Mouse (Mus musculus): ENCODE data around the gene Foxc1. TPM values are rescaled to one million over a fixed set of nuclear protein-coding genes. Genes with fewer than 3 reads are reported as not detected.

Foxc1 gene
- total and polyA plus RNA-seq, 3 experiments, result 0.05 TPM; not detected in 2

DNA sequence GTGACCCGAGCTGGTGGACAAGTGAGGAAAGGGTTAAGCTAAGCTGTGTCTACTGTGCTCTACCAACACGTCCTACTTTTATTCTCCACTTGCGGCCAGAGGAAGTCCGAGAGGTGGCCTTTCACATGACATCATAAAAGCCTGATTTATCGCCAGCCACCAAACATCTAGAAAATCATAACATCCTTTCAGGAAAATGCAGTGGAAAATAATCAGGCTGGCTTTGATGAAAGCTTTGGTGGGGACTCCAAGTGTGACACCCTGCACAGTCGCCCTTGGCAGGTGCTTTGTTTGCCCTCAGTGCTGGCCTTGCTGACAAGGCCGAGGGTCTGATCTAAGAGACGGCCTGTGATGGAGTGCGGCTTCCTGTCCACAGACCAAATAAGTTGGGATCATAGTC lies 23.9 kb downstream of the Foxc1 start:
- Histone ChIP-seq H3K4me1 (ENCODE audit: insufficient read depth, low read depth, low read length) (no peaks in the 10 kb centered on the region), H3K36me3 (replicated peaks) (no peaks in the 10 kb centered on the region), H3K27me3 (ENCODE audit: insufficient read depth, low read length) (peaks cover 14% of the 10 kb centered on the region), H3K9me3 (replicated peaks) (no peaks in the 10 kb centered on the region), H3K4me3 (ENCODE audit: low read depth, low read length) (no peak overlapping the region)
- DNase-seq (ENCODE audit: low spot score) (no peak), ATAC-seq (ENCODE audit: extremely low read depth, insufficient number of reproducible peaks, low FRiP score, poor library complexity, severe bottlenecking) (no peak)
- TF ChIP-seq TAL1 (conservative IDR thresholded peaks at IDR 0.05; ENCODE audit: low read depth, low read length) (no peak), GATA1 (IDR thresholded peaks at IDR 0.05; ENCODE audit: borderline replicate concordance, low read length) (no peak), GATA2 (IDR thresholded peaks at IDR 0.05; ENCODE audit: borderline replicate concordance, low read depth, low read length) (no peak), CTCF (IDR thresholded peaks at IDR 0.05; ENCODE audit: low read depth, low read length) (no peak), POLR2AphosphoS5 (IDR thresholded peaks at IDR 0.05; ENCODE audit: insufficient replicate concordance, low read depth, low read length) (no peak)

DNA sequence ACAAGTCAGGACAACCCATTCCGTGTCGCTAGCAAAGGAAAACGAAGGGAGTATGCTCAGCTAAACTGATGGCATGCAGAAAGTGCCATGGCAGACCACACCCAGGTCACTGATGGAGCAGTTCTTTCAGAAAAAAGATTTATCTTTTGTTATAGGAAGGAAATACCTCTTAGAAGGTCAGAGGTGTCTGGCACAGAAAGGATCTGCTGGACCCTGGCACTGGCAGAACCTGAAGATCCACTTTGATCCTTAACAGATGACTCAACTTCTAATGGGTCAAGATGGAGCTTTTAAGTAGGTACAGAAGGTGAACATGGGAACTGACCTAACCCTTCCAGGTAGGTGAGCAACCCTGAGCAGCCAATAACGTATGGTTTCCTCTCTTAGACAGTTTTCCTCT lies 29.4 kb downstream of the Foxc1 start:
- H3K36me3 ChIP-seq (replicated peaks), result no peaks in the 10 kb centered on the region
- H3K27me3 ChIP-seq (ENCODE audit: insufficient read depth, low read length), result peaks cover 4% of the 10 kb centered on the region; the same call in 1 of the 2 replicates
- DNase-seq (ENCODE audit: low spot score), result no peak
- ATAC-seq (ENCODE audit: extremely low read depth, insufficient number of reproducible peaks, low FRiP score, poor library complexity, severe bottlenecking), result no peak
- H3K4me1 ChIP-seq (ENCODE audit: insufficient read depth, low read depth, low read length), result no peaks in the 10 kb centered on the region
- TF ChIP-seq GATA2 (IDR thresholded peaks at IDR 0.05; ENCODE audit: borderline replicate concordance, low read depth, low read length) (no peak), TAL1 (conservative IDR thresholded peaks at IDR 0.05; ENCODE audit: low read depth, low read length) (no peak), GATA1 (IDR thresholded peaks at IDR 0.05; ENCODE audit: borderline replicate concordance, low read length) (no peak), POLR2AphosphoS5 (IDR thresholded peaks at IDR 0.05; ENCODE audit: insufficient replicate concordance, low read depth, low read length) (no peak), CTCF (IDR thresholded peaks at IDR 0.05; ENCODE audit: low read depth, low read length) (no peak)
- H3K9me3 ChIP-seq (replicated peaks), result no peaks in the 10 kb centered on the region
- no peak overlapping the region for H3K4me3 ChIP-seq (ENCODE audit: low read depth, low read length)

DNA sequence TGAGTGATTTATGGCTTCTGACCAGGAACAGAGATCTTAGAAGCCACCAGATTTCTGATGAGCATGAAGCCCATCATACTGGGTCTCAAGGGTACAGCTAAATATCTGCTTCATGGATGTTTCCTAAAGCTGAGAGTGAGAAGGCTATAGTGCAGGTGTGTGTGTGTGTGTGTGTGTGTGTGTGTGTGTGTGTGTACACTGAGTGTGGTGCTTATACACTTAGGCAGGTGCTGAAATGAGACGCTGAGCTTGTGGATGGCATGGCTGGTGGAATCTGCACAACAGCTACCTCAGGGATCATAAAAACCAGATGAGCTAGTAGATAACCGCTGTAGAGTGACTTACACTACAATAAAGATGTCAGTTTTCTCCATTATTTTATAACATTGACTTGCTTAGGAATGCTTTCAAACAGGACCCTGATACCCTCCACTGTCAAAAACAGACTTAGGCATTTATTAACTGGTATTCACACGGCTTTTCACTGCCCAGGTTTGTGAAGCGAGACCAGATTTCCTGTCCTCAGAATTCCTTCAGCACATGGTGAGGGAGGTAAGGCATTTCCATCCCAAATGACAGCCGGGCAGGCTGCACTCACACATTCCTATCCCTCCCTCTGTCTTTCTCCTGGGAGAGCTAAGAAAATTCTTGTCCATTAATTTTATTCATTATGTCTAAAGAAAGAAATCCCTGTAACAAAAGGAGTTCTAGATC lies 43.0 kb downstream of the Foxc1 start:
- Histone ChIP-seq H3K27me3 (ENCODE audit: insufficient read depth, low read length) (peaks cover 3% of the 10 kb centered on the region; the same call in 1 of the 2 replicates), H3K36me3 (replicated peaks) (no peaks in the 10 kb centered on the region), H3K4me1 (ENCODE audit: insufficient read depth, low read depth, low read length) (no peaks in the 10 kb centered on the region), H3K4me3 (ENCODE audit: low read depth, low read length) (no peak overlapping the region), H3K9me3 (replicated peaks) (no peaks in the 10 kb centered on the region)
- TF ChIP-seq TAL1 (conservative IDR thresholded peaks at IDR 0.05; ENCODE audit: low read depth, low read length) (no peak), CTCF (IDR thresholded peaks at IDR 0.05; ENCODE audit: low read depth, low read length) (no peak), GATA1 (IDR thresholded peaks at IDR 0.05; ENCODE audit: borderline replicate concordance, low read length) (no peak), POLR2AphosphoS5 (IDR thresholded peaks at IDR 0.05; ENCODE audit: insufficient replicate concordance, low read depth, low read length) (no peak), GATA2 (IDR thresholded peaks at IDR 0.05; ENCODE audit: borderline replicate concordance, low read depth, low read length) (no peak)
- DNase-seq (ENCODE audit: low spot score) (no peak), ATAC-seq (ENCODE audit: extremely low read depth, insufficient number of reproducible peaks, low FRiP score, poor library complexity, severe bottlenecking) (no peak)

DNA sequence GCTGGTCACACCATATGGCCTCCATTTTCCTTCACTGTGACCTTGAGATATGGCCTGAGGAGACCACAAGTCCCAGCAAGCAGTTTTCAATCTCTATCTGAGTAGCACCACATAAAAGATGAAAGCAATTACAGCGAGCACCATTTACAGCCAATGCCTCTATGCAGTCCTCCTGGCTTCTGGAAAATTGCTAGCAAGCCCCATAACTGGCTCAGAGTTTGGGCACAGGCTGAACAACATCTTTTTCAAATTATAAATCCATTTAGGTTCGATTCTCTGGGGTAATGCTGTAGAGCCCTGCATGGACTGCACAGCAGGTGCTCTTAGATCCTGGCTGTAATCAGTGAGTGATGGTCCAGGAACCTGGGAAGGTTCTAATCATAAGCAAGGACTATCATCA lies 47.1 kb downstream of the Foxc1 start:
- H3K4me3 ChIP-seq (ENCODE audit: low read depth, low read length), result no peak overlapping the region
- TF ChIP-seq TAL1 (conservative IDR thresholded peaks at IDR 0.05; ENCODE audit: low read depth, low read length) (no peak), CTCF (IDR thresholded peaks at IDR 0.05; ENCODE audit: low read depth, low read length) (no peak), POLR2AphosphoS5 (IDR thresholded peaks at IDR 0.05; ENCODE audit: insufficient replicate concordance, low read depth, low read length) (no peak), GATA2 (IDR thresholded peaks at IDR 0.05; ENCODE audit: borderline replicate concordance, low read depth, low read length) (no peak)

DNA sequence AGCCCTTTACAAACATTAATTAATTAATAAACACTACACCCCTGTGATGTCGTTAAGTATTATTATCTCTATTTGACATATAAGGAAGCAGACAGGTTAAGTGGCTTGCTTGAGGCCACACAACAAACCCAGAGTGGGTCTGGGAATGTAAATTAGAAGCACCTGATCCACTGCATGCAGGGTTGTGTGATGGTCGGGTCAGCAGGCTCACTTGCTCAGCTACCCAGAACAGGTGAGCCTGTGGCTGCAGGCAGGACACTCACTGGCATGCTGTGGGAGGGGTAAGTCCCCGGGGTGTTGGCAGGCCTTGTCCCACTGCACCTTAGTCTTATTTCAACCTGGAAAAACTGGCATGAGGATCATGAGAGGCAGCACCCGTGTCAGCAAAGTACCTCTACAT lies 47.6 kb downstream of the Foxc1 start:
- no peak for DNase-seq (ENCODE audit: low spot score)
- H3K36me3 ChIP-seq (replicated peaks), result no peaks in the 10 kb centered on the region
- no peaks in the 10 kb centered on the region for H3K9me3 ChIP-seq (replicated peaks)
- peaks cover 2% of the 10 kb centered on the region; the same call in 1 of the 2 replicates for H3K4me1 ChIP-seq (ENCODE audit: insufficient read depth, low read depth, low read length)
- H3K4me3 ChIP-seq (ENCODE audit: low read depth, low read length), result no peak overlapping the region
- ATAC-seq (ENCODE audit: extremely low read depth, insufficient number of reproducible peaks, low FRiP score, poor library complexity, severe bottlenecking), result no peak
- peaks cover 8% of the 10 kb centered on the region for H3K27me3 ChIP-seq (ENCODE audit: insufficient read depth, low read length)
- TF ChIP-seq GATA2 (IDR thresholded peaks at IDR 0.05; ENCODE audit: borderline replicate concordance, low read depth, low read length) (no peak), GATA1 (IDR thresholded peaks at IDR 0.05; ENCODE audit: borderline replicate concordance, low read length) (no peak), CTCF (IDR thresholded peaks at IDR 0.05; ENCODE audit: low read depth, low read length) (no peak), TAL1 (conservative IDR thresholded peaks at IDR 0.05; ENCODE audit: low read depth, low read length) (no peak), POLR2AphosphoS5 (IDR thresholded peaks at IDR 0.05; ENCODE audit: insufficient replicate concordance, low read depth, low read length) (no peak)

More for the DNA sequence above, 47.1 kb downstream of the Foxc1 start:
- Histone ChIP-seq H3K27me3 (ENCODE audit: insufficient read depth, low read length) (peaks cover 8% of the 10 kb centered on the region), H3K9me3 (replicated peaks) (no peaks in the 10 kb centered on the region), H3K4me1 (ENCODE audit: insufficient read depth, low read depth, low read length) (peaks cover 2% of the 10 kb centered on the region; the same call in 1 of the 2 replicates), H3K36me3 (replicated peaks) (no peaks in the 10 kb centered on the region)
- ATAC-seq (ENCODE audit: extremely low read depth, insufficient number of reproducible peaks, low FRiP score, poor library complexity, severe bottlenecking), result no peak
- DNase-seq (ENCODE audit: low spot score), result no peak

DNA sequence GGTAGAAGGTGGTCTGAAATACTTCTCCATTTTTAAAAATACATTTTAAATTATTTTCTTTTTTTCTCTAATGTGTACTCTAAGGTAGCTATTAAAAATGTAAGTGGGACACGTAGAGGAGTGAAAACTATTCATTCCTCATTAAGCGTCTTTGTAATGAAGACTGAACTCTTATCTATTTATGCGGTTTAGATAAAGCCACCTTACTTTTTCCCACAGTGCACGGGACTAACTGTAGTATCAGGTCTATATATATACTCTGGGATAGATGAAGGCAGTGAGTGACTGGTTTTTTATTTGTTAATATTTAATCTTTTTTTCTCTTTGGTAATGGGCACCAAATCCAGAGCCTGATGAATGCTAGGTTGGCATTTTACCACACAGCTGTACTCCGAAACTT lies 53.8 kb downstream of the Foxc1 start:
- Histone ChIP-seq H3K36me3 (replicated peaks) (no peaks in the 10 kb centered on the region), H3K27me3 (ENCODE audit: insufficient read depth, low read length) (peaks cover 4% of the 10 kb centered on the region; the same call in 1 of the 2 replicates), H3K4me3 (ENCODE audit: low read depth, low read length) (no peak overlapping the region), H3K9me3 (replicated peaks) (no peaks in the 10 kb centered on the region), H3K4me1 (ENCODE audit: insufficient read depth, low read depth, low read length) (no peaks in the 10 kb centered on the region)
- no peak for DNase-seq (ENCODE audit: low spot score)
- no peak for TF ChIP-seq CTCF (IDR thresholded peaks at IDR 0.05; ENCODE audit: low read depth, low read length)
- no peak for TF ChIP-seq GATA2 (IDR thresholded peaks at IDR 0.05; ENCODE audit: borderline replicate concordance, low read depth, low read length)
- TF ChIP-seq GATA1 (IDR thresholded peaks at IDR 0.05; ENCODE audit: borderline replicate concordance, low read length), result no peak
- TF ChIP-seq POLR2AphosphoS5 (IDR thresholded peaks at IDR 0.05; ENCODE audit: insufficient replicate concordance, low read depth, low read length), result no peak
- no peak for TF ChIP-seq TAL1 (conservative IDR thresholded peaks at IDR 0.05; ENCODE audit: low read depth, low read length)
- ATAC-seq (ENCODE audit: extremely low read depth, insufficient number of reproducible peaks, low FRiP score, poor library complexity, severe bottlenecking), result no peak

Other genes with a start within 250 kb of the Foxc1 start
- gene A530084C06Rik, start 247.3 kb upstream of the Foxc1 start, total RNA-seq (2014; fragmentation: Nextera tagmentation), result not detected in 2 replicates
- not detected in 2 replicates for gene A530084C06Rik, start 247.3 kb upstream of the Foxc1 start, total RNA-seq (2017)
- gene A530084C06Rik, start 247.3 kb upstream of the Foxc1 start, polyA plus RNA-seq (2012), result not detected in 2 replicates
- gene Foxf2, start 180.8 kb upstream of the Foxc1 start, total RNA-seq (2014; fragmentation: Nextera tagmentation), result not detected in 2 replicates
- 0.33 TPM in 1 of 2 replicates, not detected in the other for gene Foxf2, start 180.8 kb upstream of the Foxc1 start, total RNA-seq (2017)
- not detected in 2 replicates for gene Foxf2, start 180.8 kb upstream of the Foxc1 start, polyA plus RNA-seq (2012)

All from G1E (cell line).